Mouse (Mus musculus): ENCODE data around the gene Pcsk1n. TPM values are rescaled to one million over a fixed set of nuclear protein-coding genes. Genes with fewer than 3 reads are reported as not detected.
A peak's percentile ranks its signal among the peaks of the same experiment; 100 is the strongest.
"Not testable (repeated sequence)": the region's sequence is repeated elsewhere in the genome, so short reads cannot be mapped to it uniquely, and the experiment has no call there.

Gene Pcsk1n
- 100 to 1,000 TPM; 432 to 536 TPM for total RNA-seq (2021)

- DNase-seq (ENCODE audit: low spot score in 2 of 2), result peak; percentile 43 to 55
- intact Hi-C loops (cut with DNase I), result loop anchor here (5.0 to 10.0 kb wide), 2 partner anchors 98 to 205 kb away; partner anchors contain the start of gene Glod5
Observed at GRCm38 (mm10) chrX:7919601-7920383, at the start of gene Pcsk1n. Pcsk1n (plus strand) TSS chrX:7919822.

- intact Hi-C loops (cut with DNase I), result no loop called here
- no peak for DNase-seq (ENCODE audit: low spot score in 2 of 2)
Observed at GRCm38 (mm10) chrX:7869826-7870225, 49.8 kb upstream of the Pcsk1n start.

- DNase-seq (ENCODE audit: low spot score in 2 of 2), result peak; percentile 81 to 83
- intact Hi-C loops (cut with DNase I), result no loop called here
Observed at GRCm38 (mm10) chrX:7878007-7878419, 41.6 kb upstream of the Pcsk1n start, which contains the start of gene Pim2. Pim2 (plus strand) TSS chrX:7878262.

GRCm38 (mm10) chrX:7878495-7878894, 41.1 kb upstream of the Pcsk1n start:
- peak; percentile 31 to 32 for DNase-seq (ENCODE audit: low spot score in 2 of 2)
- intact Hi-C loops (cut with DNase I), result no loop called here

- peak; percentile 58 to 59 for DNase-seq (ENCODE audit: low spot score in 2 of 2)
- intact Hi-C loops (cut with DNase I), result no loop called here
Observed at GRCm38 (mm10) chrX:7879819-7880218, 39.8 kb upstream of the Pcsk1n start.

GRCm38 (mm10) chrX:7883841-7884567, 35.6 kb upstream of the Pcsk1n start, which contains the start of gene Slc35a2:
Slc35a2 (plus strand) TSS chrX:7884028.
- intact Hi-C loops (cut with DNase I), result no loop called here

GRCm38 (mm10) chrX:7898211-7898610, 21.4 kb upstream of the Pcsk1n start:
- DNase-seq (ENCODE audit: low spot score in 2 of 2), result no peak
- intact Hi-C loops (cut with DNase I), result no loop called here

More at GRCm38 (mm10) chrX:7883841-7884567, 35.6 kb upstream of the Pcsk1n start, which contains the start of gene Slc35a2:
- DNase-seq (ENCODE audit: low spot score in 2 of 2), result peak; percentile 79 to 81

GRCm38 (mm10) chrX:7898880-7899874, 20.4 kb upstream of the Pcsk1n start, which contains the start of the genes Pqbp1 and Timm17b:
Pqbp1 (minus strand) TSS chrX:7899269.
Timm17b (plus strand) TSS chrX:7899357.
- intact Hi-C loops (cut with DNase I), result no loop called here
- peak; percentile 85 to 86 for DNase-seq (ENCODE audit: low spot score in 2 of 2)

- DNase-seq (ENCODE audit: low spot score in 2 of 2), result no peak
- intact Hi-C loops (cut with DNase I), result no loop called here
Observed at GRCm38 (mm10) chrX:7904441-7904840, 15.2 kb upstream of the Pcsk1n start.

- intact Hi-C loops (cut with DNase I), result no loop called here
- DNase-seq (ENCODE audit: low spot score in 2 of 2), result no peak
Observed at GRCm38 (mm10) chrX:7907735-7908134, 11.9 kb upstream of the Pcsk1n start, which contains the start of gene Gm10491. Gm10491 (minus strand) TSS chrX:7907835.

GRCm38 (mm10) chrX:7909242-7909641, 10.4 kb upstream of the Pcsk1n start, which contains the start of gene Gm10490:
Gm10490 (plus strand) TSS chrX:7909542.
- DNase-seq (ENCODE audit: low spot score in 2 of 2); intact Hi-C loops (cut with DNase I): not testable (repeated sequence)

GRCm38 (mm10) chrX:7910473-7910872, 9.1 kb upstream of the Pcsk1n start:
- intact Hi-C loops (cut with DNase I), result no loop called here
- DNase-seq (ENCODE audit: low spot score in 2 of 2), result no peak

- DNase-seq (ENCODE audit: low spot score in 2 of 2), result not testable (repeated sequence)
- intact Hi-C loops (cut with DNase I), result loop anchor here (5.0 kb wide), 1 partner anchor 102 kb away; the partner anchor contains the start of gene Glod5
Observed at GRCm38 (mm10) chrX:7915669-7916068, 4.0 kb upstream of the Pcsk1n start.

- intact Hi-C loops (cut with DNase I), result loop anchor here (5.0 kb wide), 1 partner anchor 99 kb away; the partner anchor contains the start of gene Glod5
Observed at GRCm38 (mm10) chrX:7917960-7918359, 1.7 kb upstream of the Pcsk1n start.

GRCm38 (mm10) chrX:7922032-7922431, 2.4 kb downstream of the Pcsk1n start:
- intact Hi-C loops (cut with DNase I), result loop anchor here (10.0 kb wide), 1 partner anchor 203 kb away; no protein-coding TSS in a partner anchor
- DNase-seq (ENCODE audit: low spot score in 2 of 2), result peak; percentile 14 to 19

More at GRCm38 (mm10) chrX:7917960-7918359, 1.7 kb upstream of the Pcsk1n start:
- DNase-seq (ENCODE audit: low spot score in 2 of 2), result not testable (repeated sequence)

- no peak for DNase-seq (ENCODE audit: low spot score in 2 of 2)
- intact Hi-C loops (cut with DNase I), result loop anchor here (10.0 kb wide), 1 partner anchor 199 kb away; no protein-coding TSS in a partner anchor
Observed at GRCm38 (mm10) chrX:7926266-7926665, 6.6 kb downstream of the Pcsk1n start.

GRCm38 (mm10) chrX:7927116-7927515, 7.5 kb downstream of the Pcsk1n start:
- no peak for DNase-seq (ENCODE audit: low spot score in 2 of 2)
- intact Hi-C loops (cut with DNase I), result loop anchor here (10.0 kb wide), 1 partner anchor 198 kb away; no protein-coding TSS in a partner anchor

GRCm38 (mm10) chrX:7928270-7928790, 8.7 kb downstream of the Pcsk1n start, which contains the start of gene Eras:
Eras (minus strand) TSS chrX:7928607.
- intact Hi-C loops (cut with DNase I), result loop anchor here (10.0 kb wide), 1 partner anchor 196 kb away; no protein-coding TSS in a partner anchor
- DNase-seq (ENCODE audit: low spot score in 2 of 2), result no peak

Measured in left cerebral cortex, postnatal 36 days (tissue).